In the genomic region with DNA sequence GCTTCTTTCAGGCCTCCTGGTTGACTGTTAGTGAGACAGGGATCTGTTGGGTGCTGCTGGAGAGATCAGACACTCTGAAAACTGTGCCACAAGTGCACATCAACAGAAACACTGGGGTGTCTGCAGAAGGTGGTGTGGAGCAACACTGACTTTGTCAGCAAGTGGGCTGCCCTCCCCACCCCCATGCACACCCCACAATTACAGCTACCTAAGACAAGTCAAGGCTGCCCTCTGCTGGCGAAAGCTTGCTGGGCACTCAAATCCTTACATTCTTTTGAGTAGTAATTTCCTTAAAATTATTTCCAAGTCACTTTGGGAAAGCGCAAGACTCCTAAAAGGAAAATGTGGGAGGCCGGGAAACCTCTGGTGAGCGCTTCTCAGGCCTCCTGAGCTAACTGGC, we compare ENCODE assay signal across 9 mouse cellular contexts. TPM values are rescaled to one million over a fixed set of nuclear protein-coding genes. Genes with fewer than 3 reads are reported as not detected.
A peak's percentile ranks its signal among the peaks of the same experiment; 100 is the strongest.
DNase-seq lines count a peak whose midpoint lies in the region; ATAC-seq and TF ChIP-seq lines count a peak whose summit lies in the region.
"Had no signal": no experiment of that assay in that cellular context is flagged by ENCODE, and none has a peak within 500 bp of the region (broad histone marks: within the 10 kb centered on the region; RNA-seq: fewer than 3 reads in every experiment).

No protein-coding gene starts in this region.

- no peak overlapping the region for H3K4me2 ChIP-seq in heart, embryonic 12.5 days

- no peak for TF ChIP-seq POLR2A in ES-Bruce4 (IDR thresholded peaks at IDR 0.05; ENCODE audit: insufficient read depth, low read length)

- no peak overlapping the region; the same call in 1 of the 2 replicates for H3K27ac ChIP-seq in heart, embryonic 10.5 days
- no peak overlapping the region for H3K27ac ChIP-seq in ES-Bruce4 (ENCODE audit: insufficient read depth, low read length)
- H3K27ac ChIP-seq in heart, embryonic 12.5 days (ENCODE audit: poor library complexity, severe bottlenecking): no peak overlapping the region

- H3K9me3 ChIP-seq in heart, embryonic 10.5 days: no peaks in the 10 kb centered on the region
- no peaks in the 10 kb centered on the region for H3K9me3 ChIP-seq in ES-Bruce4 (replicated peaks; ENCODE audit: control insufficient read depth, insufficient read depth, low read length, poor library complexity, severe bottlenecking)
- no peaks in the 10 kb centered on the region for H3K9me3 ChIP-seq in heart, embryonic 12.5 days (replicated peaks)
- H3K9me3 ChIP-seq: megakaryocyte, embryonic 14.5 days had no signal

- no peak for ATAC-seq in heart, embryonic 12.5 days (ENCODE audit: insufficient number of reproducible peaks, low FRiP score)

- TF ChIP-seq EP300 in ES-Bruce4 (IDR thresholded peaks at IDR 0.05; ENCODE audit: insufficient read depth, low read depth, low read length): no peak

- H3K27me3 ChIP-seq in heart, embryonic 10.5 days (ENCODE audit: insufficient read depth, poor library complexity, severe bottlenecking): no peaks in the 10 kb centered on the region
- H3K27me3 ChIP-seq in ES-Bruce4 (ENCODE audit: control insufficient read depth, insufficient read depth, low read length, poor library complexity, severe bottlenecking): no peaks in the 10 kb centered on the region
- peaks cover 10% of the 10 kb centered on the region; the same call in 1 of the 2 replicates for H3K27me3 ChIP-seq in heart, embryonic 12.5 days (replicated peaks)

- H3K36me3 ChIP-seq in heart, embryonic 10.5 days: peaks cover under 1% of the 10 kb centered on the region; the same call in 1 of the 2 replicates
- H3K36me3 ChIP-seq in ES-Bruce4 (ENCODE audit: control insufficient read depth, insufficient read depth, low read length, poor library complexity, severe bottlenecking): no peaks in the 10 kb centered on the region
- no peaks in the 10 kb centered on the region for H3K36me3 ChIP-seq in heart, embryonic 12.5 days

- no peak overlapping the region for H3K9ac ChIP-seq in ES-Bruce4 (ENCODE audit: low read depth, poor library complexity, severe bottlenecking)
- H3K9ac ChIP-seq in heart, embryonic 12.5 days: 0 out of 2 replicates have a peak overlapping the region, but pooled peaks have one; percentile 15

- no peak overlapping the region for H3K4me3 ChIP-seq in heart, embryonic 10.5 days
- no peak overlapping the region for H3K4me3 ChIP-seq in ES-Bruce4 (ENCODE audit: low read depth, low read length)
- no peak overlapping the region for H3K4me3 ChIP-seq in heart, embryonic 12.5 days
- H3K4me3 ChIP-seq: megakaryocyte, embryonic 14.5 days had no signal

- H3K4me1 ChIP-seq in heart, embryonic 10.5 days: peaks cover 19% of the 10 kb centered on the region
- H3K4me1 ChIP-seq in ES-Bruce4 (ENCODE audit: control insufficient read depth, insufficient read depth, low read length): no peaks in the 10 kb centered on the region
- peaks cover 6% of the 10 kb centered on the region for H3K4me1 ChIP-seq in heart, embryonic 12.5 days (replicated peaks)

- peak; percentile 71 for TF ChIP-seq CTCF in ES-Bruce4 (IDR thresholded peaks at IDR 0.05; ENCODE audit: low read depth, low read length)

- DNase-seq in heart, adult 11 months: peak; percentile 92
- no peak for DNase-seq in heart, embryonic 10.5 days (ENCODE audit: low spot score)
- DNase-seq in cerebellum, postnatal 25 days: peak; percentile 66 to 80
- peak; percentile 59 to 75 for DNase-seq in left cerebral cortex, adult 8-10 months (ENCODE audit: low spot score in 2 of 2)
- DNase-seq in ovary, postnatal 36 days (ENCODE audit: low spot score): peak; percentile 66
- peak; percentile 83 to 84 for DNase-seq in thymus, postnatal 36 days

- WGBS in heart, embryonic 10.5 days: 17% methylated on average over 4 of the region's 4 CpGs
- WGBS in heart, embryonic 12.5 days: 13% methylated on average over 4 of the region's 4 CpGs

RNA-seq across cellular contexts. Expression of a gene that starts 3.7 kb away (rescaled TPM):
- polyA plus RNA-seq in heart, embryonic 10.5 days (2016; fragmentation: Nextera tagmentation; extraction: Ambion mirVana): 139 and 162 TPM in 2 replicates
- 117 and 123 TPM in 2 replicates for polyA plus RNA-seq in ES-Bruce4 (2011; ENCODE audit: insufficient read depth, insufficient read length, low read depth, missing spikeins)
- polyA plus RNA-seq in heart, embryonic 12.5 days (2016; fragmentation: Nextera tagmentation; extraction: Ambion mirVana): 102 and 103 TPM in 2 replicates
- total RNA-seq in left cerebral cortex, adult 8-10 months (2022): 10 to 100 TPM; 56.9 to 63.1 (median 62.1) TPM

RNA-seq across cellular contexts. Expression of a gene that starts 18.7 kb away (rescaled TPM):
- polyA plus RNA-seq in heart, embryonic 10.5 days (2016; fragmentation: Nextera tagmentation; extraction: Ambion mirVana): 0.06 and 0.20 TPM in 2 replicates
- polyA plus RNA-seq in ES-Bruce4 (2011; ENCODE audit: insufficient read depth, insufficient read length, low read depth, missing spikeins): 0.54 and 0.56 TPM in 2 replicates
- 0.26 and 0.30 TPM in 2 replicates for polyA plus RNA-seq in heart, embryonic 12.5 days (2016; fragmentation: Nextera tagmentation; extraction: Ambion mirVana)
- total RNA-seq in left cerebral cortex, adult 8-10 months (2022): under 1 TPM; 0.32 to 0.59 (median 0.41) TPM

RNA-seq across cellular contexts. Expression of a gene that starts 24.1 kb away (rescaled TPM):
- 156 and 188 TPM in 2 replicates for polyA plus RNA-seq in heart, embryonic 10.5 days (2016; fragmentation: Nextera tagmentation; extraction: Ambion mirVana)
- polyA plus RNA-seq in ES-Bruce4 (2011; ENCODE audit: insufficient read depth, insufficient read length, low read depth, missing spikeins): 80.2 and 84.9 TPM in 2 replicates
- 146 and 147 TPM in 2 replicates for polyA plus RNA-seq in heart, embryonic 12.5 days (2016; fragmentation: Nextera tagmentation; extraction: Ambion mirVana)
- 1 to 10 TPM; 2.9 to 5.2 (median 3.6) TPM for total RNA-seq in left cerebral cortex, adult 8-10 months (2022)

RNA-seq across cellular contexts. Expression of a gene that starts 56.1 kb away (rescaled TPM):
- 49.5 and 70.0 TPM in 2 replicates for polyA plus RNA-seq in heart, embryonic 10.5 days (2016; fragmentation: Nextera tagmentation; extraction: Ambion mirVana)
- 15.4 and 17.4 TPM in 2 replicates for polyA plus RNA-seq in ES-Bruce4 (2011; ENCODE audit: insufficient read depth, insufficient read length, low read depth, missing spikeins)
- 67.2 and 70.8 TPM in 2 replicates for polyA plus RNA-seq in heart, embryonic 12.5 days (2016; fragmentation: Nextera tagmentation; extraction: Ambion mirVana)
- total RNA-seq in left cerebral cortex, adult 8-10 months (2022): 10 to 100 TPM; 13.4 to 14.3 (median 13.9) TPM
